Mouse (Mus musculus): Measurements from ENCODE around the gene Tmem211. TPM values are rescaled to one million over a fixed set of nuclear protein-coding genes. Genes with fewer than 3 reads are reported as not detected.

Tmem211 gene
- total RNA-seq, 2 experiments from 2014 or later, result not detected

GRCm38 (mm10) chr5:113265637-113266036, 38.9 kb downstream of the Tmem211 start:
- intact Hi-C loops (cut with DNase I), result no loop called here
- DNase-seq (ENCODE audit: low spot score in 2 of 2), result no peak

GRCm38 (mm10) chr5:113268246-113268645, 41.5 kb downstream of the Tmem211 start:
- no peak for DNase-seq (ENCODE audit: low spot score in 2 of 2)
- intact Hi-C loops (cut with DNase I), result no loop called here

- DNase-seq (ENCODE audit: low spot score in 2 of 2), result no peak
- intact Hi-C loops (cut with DNase I), result no loop called here
Observed at GRCm38 (mm10) chr5:113270043-113270442, 43.3 kb downstream of the Tmem211 start.

- intact Hi-C loops (cut with DNase I), result no loop called here
- peak; percentile 68 to 82 for DNase-seq (ENCODE audit: low spot score in 2 of 2)
Observed at GRCm38 (mm10) chr5:113271207-113271811, 44.6 kb downstream of the Tmem211 start.

GRCm38 (mm10) chr5:113275839-113276238, 49.1 kb downstream of the Tmem211 start:
- intact Hi-C loops (cut with DNase I), result no loop called here
- no peak for DNase-seq (ENCODE audit: low spot score in 2 of 2)

- intact Hi-C loops (cut with DNase I), result no loop called here
- DNase-seq (ENCODE audit: low spot score in 2 of 2), result no peak
Observed at GRCm38 (mm10) chr5:113280138-113280856, 53.6 kb downstream of the Tmem211 start.

- intact Hi-C loops (cut with DNase I), result no loop called here
- no peak for DNase-seq (ENCODE audit: low spot score in 2 of 2)
Observed at GRCm38 (mm10) chr5:113281557-113281956, 54.8 kb downstream of the Tmem211 start.

- DNase-seq (ENCODE audit: low spot score in 2 of 2), result no peak
- intact Hi-C loops (cut with DNase I), result no loop called here
Observed at GRCm38 (mm10) chr5:113283726-113284125, 57.0 kb downstream of the Tmem211 start.

- intact Hi-C loops (cut with DNase I), result no loop called here
- DNase-seq (ENCODE audit: low spot score in 2 of 2), result no peak
Observed at GRCm38 (mm10) chr5:113285541-113285940, 58.8 kb downstream of the Tmem211 start.

- DNase-seq (ENCODE audit: low spot score in 2 of 2), result no peak
- intact Hi-C loops (cut with DNase I), result loop anchor here (1.0 to 2.0 kb wide), 2 partner anchors 24 to 65 kb away; partner anchors contain the start of gene Sgsm1
Observed at GRCm38 (mm10) chr5:113286048-113286447, 59.3 kb downstream of the Tmem211 start.

- peak; percentile 58 to 67 for DNase-seq (ENCODE audit: low spot score in 2 of 2)
- intact Hi-C loops (cut with DNase I), result loop anchor here (1.0 to 2.0 kb wide), 2 partner anchors 23 to 64 kb away; partner anchors contain the start of gene Sgsm1
Observed at GRCm38 (mm10) chr5:113286591-113287520, 60.1 kb downstream of the Tmem211 start.

- intact Hi-C loops (cut with DNase I), result loop anchor here (2.0 kb wide), 1 partner anchor 63 kb away; no protein-coding TSS in a partner anchor
- no peak for DNase-seq (ENCODE audit: low spot score in 2 of 2)
Observed at GRCm38 (mm10) chr5:113287762-113288161, 61.1 kb downstream of the Tmem211 start.

GRCm38 (mm10) chr5:113288490-113288889, 61.8 kb downstream of the Tmem211 start:
- intact Hi-C loops (cut with DNase I), result no loop called here
- peak; percentile 71 to 82 for DNase-seq (ENCODE audit: low spot score in 2 of 2)

Other genes starting within 250 kb of the Tmem211 start
- 10 to 100 TPM; 60.6 to 91.1 TPM for gene Grk3, start 211.1 kb upstream of the Tmem211 start, total RNA-seq (2021)
- not detected for gene Crybb2, start 156.8 kb upstream of the Tmem211 start, total RNA-seq (2021)
- gene Crybb3, start 145.3 kb upstream of the Tmem211 start, total RNA-seq (2021), result 1 to 10 TPM; 1.1 to 2.4 TPM
- gene 2900026A02Rik, start 5.7 kb upstream of the Tmem211 start, total RNA-seq (2021), result 10 to 100 TPM; 40.8 to 41.0 TPM
- gene Sgsm1, start 83.9 kb downstream of the Tmem211 start, total RNA-seq (2021), result 100 to 1,000 TPM; 124 to 169 TPM
- not detected for gene Aym1, start 130.4 kb downstream of the Tmem211 start, total RNA-seq (2021)

Data from left cerebral cortex, postnatal 36 days (tissue).